Mouse (Mus musculus): Measurements from ENCODE around the gene Neil3. TPM values are rescaled to one million over a fixed set of nuclear protein-coding genes. Genes with fewer than 3 reads are reported as not detected.

Gene Neil3
- 25.9 TPM for polyA plus RNA-seq (2014; fragmentation: Illumina TruSeq; extraction: RNeasy Lipid Tissue Mini Kit (QIAGEN cat#74804))

GRCm38 (mm10) chr8:53638495-53639171 lies at the start of gene Neil3:
Gene Neil3 (minus strand): TSS chr8:53639065.

Other genes with a start within 250 kb of the Neil3 start
- 53.5 TPM for gene Aga, start 127.3 kb downstream of the Neil3 start, polyA plus RNA-seq (2014; fragmentation: Illumina TruSeq; extraction: RNeasy Lipid Tissue Mini Kit (QIAGEN cat#74804))

Measured in ovary, adult 10 weeks (tissue).